Comparison of ENCODE assay signal across 31 mouse cellular contexts in genomic region chr1:180771306-180771705, GRCm38 (mm10). TPM values are rescaled to one million over a fixed set of nuclear protein-coding genes. Genes with fewer than 3 reads are reported as not detected.
DNase-seq lines count a peak whose midpoint lies in the region; ATAC-seq and TF ChIP-seq lines count a peak whose summit lies in the region.
"Had no signal": no experiment of that assay in that cellular context is flagged by ENCODE, and none has a peak within 500 bp of the region (broad histone marks: within the 10 kb centered on the region; RNA-seq: fewer than 3 reads in every experiment).

No protein-coding gene starts in this region.

- H3K4me2 ChIP-seq in heart, embryonic 13.5 days: no peak overlapping the region
- no peak overlapping the region for H3K4me2 ChIP-seq in forebrain, embryonic 11.5 days (ENCODE audit: low read depth, low read length, severe bottlenecking)
- H3K4me2 ChIP-seq: forebrain, embryonic 12.5 days; liver, embryonic 13.5 days; lung, embryonic 14.5 days; midbrain, embryonic 12.5 days; neural tube, embryonic 15.5 days had no signal

- 0 out of 2 replicates have a peak overlapping the region, but pooled peaks have one; percentile 1 for H3K9ac ChIP-seq in heart, embryonic 13.5 days
- H3K9ac ChIP-seq in forebrain, embryonic 11.5 days (ENCODE audit: low read length): no peak overlapping the region
- H3K9ac ChIP-seq: forebrain, embryonic 12.5 days; forebrain, postnatal 0 days; liver, embryonic 13.5 days; lung, embryonic 14.5 days; midbrain, embryonic 12.5 days; neural tube, embryonic 15.5 days had no signal

- H3K4me1 ChIP-seq in heart, embryonic 13.5 days: peaks cover 31% of the 10 kb centered on the region
- peaks cover 25% of the 10 kb centered on the region for H3K4me1 ChIP-seq in spleen, adult 2 months (ENCODE audit: control insufficient read depth, insufficient read depth, insufficient read length)
- H3K4me1 ChIP-seq in forebrain, embryonic 11.5 days (replicated peaks; ENCODE audit: control insufficient read depth, insufficient read depth, low read length): no peaks in the 10 kb centered on the region; the same call in 1 of the 2 replicates

- H3K36me3 ChIP-seq in heart, embryonic 13.5 days: no peaks in the 10 kb centered on the region
- H3K36me3 ChIP-seq in spleen, adult 2 months (ENCODE audit: control insufficient read depth, insufficient read depth, low read length): no peaks in the 10 kb centered on the region
- no peaks in the 10 kb centered on the region for H3K36me3 ChIP-seq in forebrain, embryonic 11.5 days (ENCODE audit: control insufficient read depth, insufficient read depth, low read length)
- H3K36me3 ChIP-seq: forebrain, embryonic 12.5 days; G1E; liver, embryonic 13.5 days; midbrain, embryonic 12.5 days; neural tube, embryonic 15.5 days had no signal

- peaks cover 4% of the 10 kb centered on the region; the same call in 1 of the 2 replicates for H3K9me3 ChIP-seq in heart, embryonic 13.5 days
- peaks cover 2% of the 10 kb centered on the region; the same call in 1 of the 2 replicates for H3K9me3 ChIP-seq in forebrain, embryonic 11.5 days (ENCODE audit: control insufficient read depth, low read length)
- H3K9me3 ChIP-seq: neural tube, embryonic 15.5 days had no signal

- H3K27ac ChIP-seq in heart, embryonic 13.5 days (replicated peaks): no peak overlapping the region
- peak overlapping the region; percentile 84 for H3K27ac ChIP-seq in spleen, adult 2 months (ENCODE audit: insufficient read depth, low read length)
- no peak overlapping the region for H3K27ac ChIP-seq in forebrain, embryonic 11.5 days (ENCODE audit: low read depth, low read length)
- H3K27ac ChIP-seq: forebrain, embryonic 12.5 days; kidney, postnatal 0 days; liver, embryonic 13.5 days; midbrain, embryonic 12.5 days; neural tube, embryonic 15.5 days had no signal

- intact Hi-C loops in heart, postnatal 36 days (cut with DNase I): loop anchor here (10.0 kb wide), 1 partner anchor 517 kb away; no protein-coding TSS in a partner anchor

- no peak; the same call in 1 of the 2 replicates for TF ChIP-seq POLR2A in spleen, adult 2 months (IDR thresholded peaks at IDR 0.05; ENCODE audit: low read depth, low read length)

- WGBS in heart, embryonic 13.5 days: 54% methylated on average over 5 of the region's 5 CpGs
- 22% methylated on average over 5 of the region's 5 CpGs for WGBS in spleen, adult 2 months
- 83% methylated on average over 5 of the region's 5 CpGs for WGBS in forebrain, embryonic 11.5 days

- ATAC-seq in heart, embryonic 13.5 days (ENCODE audit: extremely low read depth, insufficient number of reproducible peaks, low FRiP score, low TSS enrichment): no peak
- no peak for ATAC-seq in forebrain, embryonic 11.5 days (replicated peaks; ENCODE audit: low FRiP score)
- ATAC-seq: forebrain, postnatal 0 days; hindbrain, embryonic 16.5 days had no signal

- no peak overlapping the region for H3K4me3 ChIP-seq in heart, embryonic 13.5 days
- H3K4me3 ChIP-seq in spleen, adult 2 months (ENCODE audit: extremely low read depth, insufficient read depth, insufficient read length): peak overlapping the region; percentile 11; the same call in 1 of the 2 replicates
- H3K4me3 ChIP-seq in forebrain, embryonic 11.5 days (ENCODE audit: low read depth, low read length): no peak overlapping the region
- H3K4me3 ChIP-seq: erythroblast, embryonic 14.5 days; forebrain, embryonic 12.5 days; liver, embryonic 13.5 days; megakaryocyte, embryonic 14.5 days; midbrain, embryonic 12.5 days; neural tube, embryonic 15.5 days had no signal

- H3K27me3 ChIP-seq in heart, embryonic 13.5 days (replicated peaks): no peaks in the 10 kb centered on the region
- no peaks in the 10 kb centered on the region for H3K27me3 ChIP-seq in spleen, adult 2 months (ENCODE audit: control insufficient read depth, insufficient read depth, low read length)
- no peaks in the 10 kb centered on the region for H3K27me3 ChIP-seq in forebrain, embryonic 11.5 days (ENCODE audit: control insufficient read depth, insufficient read depth, low read length)
- H3K27me3 ChIP-seq: neural tube, embryonic 15.5 days had no signal

- no peak for TF ChIP-seq CTCF in spleen, adult 2 months (IDR thresholded peaks at IDR 0.05; ENCODE audit: extremely low read depth, insufficient read depth, insufficient read length, insufficient replicate concordance)

- DNase-seq in heart, postnatal 36 days: no peak
- peak in 1 of 2 experiments; percentile 66 for DNase-seq in spleen, adult 2 months (ENCODE audit: low read depth in 1 of 2, low spot score in 2 of 2)
- DNase-seq in spleen, postnatal 14 days (ENCODE audit: low spot score in 2 of 2): no peak
- DNase-seq in naive thymus-derived CD4-positive, alpha-beta T cell, adult 2 months (ENCODE audit: low read depth): peak; percentile 27
- DNase-seq in forebrain, embryonic 11.5 days (ENCODE audit: low spot score): no peak
- no peak for DNase-seq in Muller cell, postnatal 12 days (ENCODE audit: inconsistent ontology term)
- no peak for DNase-seq in embryo, embryonic 11 days
- DNase-seq: adrenal gland, adult 8-10 months; cerebellum, adult 11 months; forebrain, postnatal 0 days; gastrocnemius, postnatal 10 days; heart, postnatal 14 days; kidney, adult 18-20 months; kidney, postnatal 4 days; layer of hippocampus, postnatal 36 days; left cerebral cortex, postnatal 4 days; liver, embryonic 13.5 days; lung, embryonic 14.5 days; lung, postnatal 14 days; right cerebral cortex, postnatal 4 days; thymus, adult 2 months; thymus, postnatal 36 days had no signal

RNA-seq across cellular contexts. Expression of gene H3f3a, which starts 42.4 kb away (rescaled TPM):
- polyA plus RNA-seq in heart, embryonic 13.5 days (2015; fragmentation: Nextera tagmentation; extraction: Ambion mirVana): 1,623 and 1,726 TPM in 2 replicates
- total RNA-seq in heart, postnatal 36 days (2021): 100 to 1,000 TPM; 457 to 506 TPM
- polyA plus RNA-seq in spleen, adult 2 months (2012; rRNA removed): 361 and 391 TPM in 2 replicates
- 3,157 and 3,206 TPM in 2 replicates for polyA plus RNA-seq in forebrain, embryonic 11.5 days (2014; fragmentation: Nextera tagmentation; extraction: Ambion mirVana)

RNA-seq across cellular contexts. Expression of gene Acbd3, which starts 45.5 kb away (rescaled TPM):
- polyA plus RNA-seq in heart, embryonic 13.5 days (2015; fragmentation: Nextera tagmentation; extraction: Ambion mirVana): 18.5 and 18.8 TPM in 2 replicates
- total RNA-seq in heart, postnatal 36 days (2021): 10 to 100 TPM; 22.5 to 23.4 TPM
- 7.3 and 8.2 TPM in 2 replicates for polyA plus RNA-seq in spleen, adult 2 months (2012; rRNA removed)
- polyA plus RNA-seq in forebrain, embryonic 11.5 days (2014; fragmentation: Nextera tagmentation; extraction: Ambion mirVana): 21.6 and 22.8 TPM in 2 replicates
